Mouse (Mus musculus): ENCODE measurements around the gene Tet2.

Gene Tet2

DNA sequence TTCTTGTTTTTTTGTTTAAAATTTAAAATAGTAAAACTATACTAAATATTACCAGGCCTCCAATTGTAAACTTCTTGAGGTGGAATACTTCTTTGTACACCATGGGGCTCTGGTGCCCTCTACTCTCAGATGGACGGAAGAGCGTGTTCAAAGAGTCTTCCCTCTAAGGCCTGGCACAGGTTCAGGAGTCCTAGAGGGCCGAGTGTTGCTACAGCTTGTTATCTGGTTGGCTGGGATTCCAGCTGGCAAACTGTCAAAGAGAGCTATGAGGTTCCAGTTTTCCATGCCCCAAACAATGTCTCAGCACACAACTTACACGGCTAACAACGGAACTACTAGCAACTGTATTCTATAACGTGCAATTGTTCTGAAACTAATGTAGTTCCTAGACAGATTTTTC, 28.8 kb downstream of the Tet2 start:
- peak; percentile 81 for DNase-seq

DNA sequence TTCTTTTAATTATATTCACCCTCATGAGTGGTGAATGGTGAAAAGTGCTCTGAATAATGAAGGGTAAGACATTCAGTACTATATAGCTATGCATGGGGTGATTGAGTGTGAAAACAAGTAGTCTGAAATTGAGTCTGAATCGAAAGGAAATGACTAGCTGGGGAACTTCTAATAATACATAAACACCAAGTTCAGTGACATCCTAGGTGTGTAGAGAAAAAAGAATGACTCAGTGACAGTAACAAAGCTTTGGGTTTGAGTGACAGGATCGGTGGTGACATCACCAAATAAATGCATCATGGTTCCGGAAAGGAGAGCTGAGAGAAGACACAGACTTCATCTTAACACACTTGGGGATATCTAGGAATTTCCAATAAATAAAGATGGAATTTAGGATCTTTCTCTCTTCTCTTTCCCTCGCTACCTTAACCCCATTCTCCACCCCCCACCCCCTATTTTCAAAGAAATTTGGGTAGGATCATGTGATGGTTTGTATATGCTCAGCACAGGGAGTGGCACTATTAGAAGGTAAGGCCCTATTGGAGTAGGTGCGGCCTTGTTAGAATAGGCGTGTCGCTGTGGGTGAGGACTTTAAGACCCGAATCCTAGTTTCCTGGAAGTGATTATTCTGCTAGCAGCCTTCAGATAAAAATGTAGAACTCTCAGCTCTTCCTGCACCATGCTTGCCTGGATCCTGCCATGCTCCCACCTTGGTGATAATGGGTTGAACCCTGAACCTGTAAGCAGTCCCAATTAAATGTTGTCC, 29.6 kb downstream of the Tet2 start:
- no peak for DNase-seq

DNA sequence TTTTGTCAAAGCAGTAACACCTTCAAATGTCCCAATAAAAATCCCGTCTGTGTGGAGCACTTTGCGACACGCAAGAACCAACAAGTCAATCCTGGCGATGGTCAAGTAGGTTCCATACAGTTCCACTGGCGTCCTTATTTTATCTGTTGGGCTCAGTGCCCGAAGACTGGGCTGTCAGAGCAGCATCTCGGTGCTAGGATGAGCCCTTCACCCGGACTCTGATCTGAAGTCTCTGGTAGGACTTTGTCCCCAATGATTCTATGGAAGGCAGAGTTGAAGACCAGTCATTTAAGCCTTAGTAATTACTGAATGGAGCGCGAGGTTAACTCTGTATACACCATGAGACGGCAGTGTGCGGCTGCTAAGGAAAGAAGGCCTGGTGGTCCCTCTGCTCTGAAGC, 30.6 kb downstream of the Tet2 start:
- peak; percentile 38 for DNase-seq

DNA sequence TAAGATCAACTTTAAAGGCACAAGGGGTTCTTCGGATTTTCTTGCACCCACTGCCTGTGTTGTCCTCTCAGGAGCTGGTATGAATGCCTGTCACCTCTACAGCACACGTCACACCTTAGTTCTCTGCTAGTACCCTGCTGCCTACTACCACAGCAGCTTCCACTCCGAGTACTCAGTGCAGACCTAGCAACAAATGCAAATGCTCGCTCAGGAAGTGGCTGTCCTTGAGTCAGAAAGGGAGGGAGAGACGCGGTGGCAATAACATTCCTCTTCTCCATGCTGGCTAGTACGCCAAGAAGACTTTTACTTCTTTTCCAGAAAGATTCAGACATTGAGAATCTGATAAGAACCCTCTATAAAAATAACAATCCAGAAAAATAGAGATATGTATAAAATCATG, 31.5 kb downstream of the Tet2 start:
- DNase-seq, result no peak

DNA sequence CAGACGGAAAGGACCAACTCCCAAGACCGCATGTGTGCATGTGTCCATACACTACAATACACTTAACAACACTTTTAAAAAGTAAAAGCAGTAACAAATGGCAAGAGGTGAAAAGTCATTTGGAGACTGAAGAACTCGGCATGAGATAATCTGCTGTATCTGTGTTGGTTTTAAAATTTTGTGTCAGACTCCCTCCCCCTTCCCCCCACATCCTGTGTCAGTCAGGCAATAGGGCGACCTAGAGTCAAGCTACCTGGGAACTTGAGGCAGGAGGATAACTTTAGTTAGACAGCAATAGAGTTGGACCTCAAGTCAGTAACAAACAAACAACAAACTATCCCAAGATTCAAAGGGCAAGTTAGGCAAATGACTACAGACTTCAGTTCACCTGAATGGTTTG, 34.6 kb downstream of the Tet2 start:
- DNase-seq, result no peak

DNA sequence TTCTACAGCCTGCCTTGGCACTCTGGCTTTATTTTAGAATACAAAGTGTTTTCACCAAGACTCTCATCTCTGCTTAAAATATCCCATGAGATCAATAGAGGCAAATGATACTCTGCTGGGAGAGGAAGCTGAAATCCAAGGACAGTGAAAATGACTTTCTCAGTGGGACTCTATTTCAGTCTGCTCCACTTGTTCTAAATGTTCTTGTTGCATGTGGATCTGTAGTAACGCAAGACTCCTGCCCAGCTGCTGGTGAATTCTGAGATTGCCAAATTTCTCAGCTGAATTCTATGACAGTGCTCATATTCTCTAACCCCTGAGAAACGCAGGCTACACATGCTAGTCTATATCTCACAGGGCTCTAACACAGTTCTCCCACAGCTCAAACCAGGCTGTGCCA, 35.1 kb downstream of the Tet2 start:
- DNase-seq, result no peak

DNA sequence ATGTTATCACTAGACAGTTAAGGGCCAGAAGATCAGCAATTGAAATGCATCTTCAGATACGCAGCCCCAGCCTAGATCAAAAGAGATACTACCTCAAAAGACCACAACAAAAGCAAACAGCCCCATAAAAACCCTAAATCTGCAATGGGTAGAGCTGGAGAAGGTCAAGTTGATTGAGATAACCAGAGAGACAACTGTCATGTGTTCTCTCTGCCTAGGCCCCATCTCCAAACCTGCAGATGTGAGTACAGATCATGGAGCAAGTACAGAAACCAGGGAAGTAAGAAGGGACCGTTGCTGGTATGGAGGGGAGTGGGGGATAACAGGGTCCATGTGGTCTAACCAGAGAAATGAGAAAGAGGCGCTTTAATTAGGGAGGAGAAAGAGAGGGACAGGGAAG, 36.1 kb downstream of the Tet2 start:
- no peak for DNase-seq

DNA sequence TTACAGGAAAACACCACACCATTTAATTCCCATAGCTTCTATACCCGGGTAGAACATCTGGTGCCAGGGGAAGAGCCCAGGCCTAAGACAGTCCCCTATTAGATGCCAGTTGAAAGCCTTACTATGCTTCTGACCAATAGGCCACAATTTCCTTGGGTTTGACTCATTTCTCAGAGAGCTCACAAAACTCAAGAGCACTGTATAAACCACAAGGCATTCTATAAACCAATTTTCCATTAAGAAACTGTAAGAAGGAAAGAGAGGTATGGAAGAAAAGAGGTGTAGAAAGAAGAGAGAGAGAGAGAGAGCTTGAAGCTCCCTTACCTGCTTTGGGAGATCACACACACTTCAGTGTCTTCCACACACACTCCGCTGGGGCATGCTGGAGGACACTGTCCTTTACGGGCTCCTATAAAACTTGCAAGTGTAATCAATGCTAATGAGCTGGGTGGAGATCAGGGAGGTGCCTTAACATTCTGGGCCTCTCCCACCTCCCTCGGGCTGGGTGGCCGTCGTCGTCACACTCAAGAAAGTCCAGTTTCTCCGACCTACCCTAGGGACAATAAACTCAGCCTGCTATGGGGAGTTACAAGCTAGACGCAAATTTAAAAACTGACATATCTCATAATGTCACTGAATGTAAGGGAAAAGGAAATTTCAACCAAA, 38.5 kb downstream of the Tet2 start:
- no peak for DNase-seq

DNA sequence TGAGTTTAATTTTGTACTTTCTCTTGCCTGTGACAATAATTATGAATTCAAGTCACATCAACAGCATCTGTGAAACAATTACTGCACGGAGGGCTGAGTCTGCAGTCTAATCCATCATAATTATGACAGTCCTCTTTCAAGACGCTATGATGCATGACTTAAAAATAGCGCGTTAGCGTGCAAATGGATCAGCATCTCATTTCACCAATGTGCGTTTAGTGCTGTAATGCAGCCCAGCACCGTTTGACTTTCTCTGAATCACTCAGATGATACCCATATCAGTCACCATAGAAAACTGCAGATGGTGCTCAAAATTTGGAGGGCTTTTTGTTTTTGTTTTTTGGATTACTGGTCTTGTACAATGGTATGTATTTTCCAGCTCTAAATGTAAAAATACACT, 48.0 kb downstream of the Tet2 start:
- DNase-seq, result no peak

DNA sequence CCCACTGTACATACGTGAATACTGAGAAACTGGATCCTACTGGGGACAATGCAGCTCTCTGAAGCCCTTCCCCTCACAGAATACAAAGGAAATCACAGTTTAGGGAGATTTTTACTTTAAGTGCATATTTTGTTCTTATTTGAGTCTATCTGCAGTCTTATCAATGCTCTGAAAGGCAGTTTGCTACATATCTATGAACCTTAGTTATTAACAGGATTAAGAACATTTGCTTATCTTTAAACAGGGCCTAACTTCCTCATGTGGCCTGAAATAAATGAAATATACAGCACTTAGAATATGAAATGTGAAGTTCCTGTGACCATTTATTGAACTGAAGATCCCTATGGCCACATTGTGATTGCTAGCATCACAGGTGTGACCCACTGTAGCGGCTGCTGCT, 53.6 kb downstream of the Tet2 start:
- no peak for DNase-seq

DNA sequence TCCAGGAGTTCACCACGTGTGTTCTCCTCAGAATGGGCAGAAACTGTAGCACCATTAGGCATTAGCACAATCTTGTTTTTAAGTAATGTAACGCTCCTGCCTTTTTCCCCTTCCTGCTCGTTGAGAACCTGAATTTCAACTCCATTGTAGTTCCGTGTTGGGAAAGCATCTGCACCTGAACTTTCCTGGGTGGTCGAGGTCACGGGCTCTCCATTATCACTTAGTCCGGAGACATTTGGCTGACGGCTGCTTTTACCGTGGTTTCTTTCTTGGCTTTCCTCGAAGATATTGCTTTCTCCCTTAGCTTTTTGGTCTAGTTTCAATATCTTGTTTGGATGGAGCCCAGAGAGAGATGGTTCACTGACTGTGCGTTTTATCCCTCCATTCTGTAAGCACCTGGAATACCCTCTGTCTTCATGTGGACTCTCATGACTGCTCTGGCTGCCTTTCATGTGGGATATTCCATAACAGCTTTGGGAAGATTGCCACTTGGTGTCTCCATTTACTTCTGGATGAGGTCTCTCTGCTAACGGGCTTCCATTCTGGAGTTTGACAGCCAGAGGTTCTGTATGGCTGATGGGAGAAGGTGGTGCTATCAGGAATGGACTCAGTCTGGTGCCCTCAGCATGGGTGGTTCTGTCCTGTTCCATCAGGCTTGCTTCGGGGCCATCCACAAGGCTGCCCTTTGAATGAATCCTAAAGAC, 56.8 kb downstream of the Tet2 start:
- no peak for DNase-seq

DNA sequence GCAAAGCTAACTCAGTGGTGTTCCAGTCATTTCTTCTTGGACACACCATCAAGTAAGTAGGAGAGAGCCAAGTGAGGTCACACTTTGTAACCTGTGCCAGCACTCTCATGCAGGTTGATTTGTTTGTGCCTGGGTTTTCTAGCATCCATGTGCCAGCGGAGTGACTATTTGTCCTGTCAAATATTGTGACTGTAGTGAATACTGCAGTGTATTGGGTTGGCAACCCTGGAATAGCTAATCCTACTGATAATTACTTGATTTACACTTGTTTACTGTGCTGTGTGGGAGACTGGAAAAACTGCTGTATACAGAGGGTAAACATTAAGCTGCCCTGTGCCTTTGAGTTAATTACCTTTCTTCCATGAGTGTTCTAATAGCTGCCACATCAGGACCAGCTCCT, 62.1 kb downstream of the Tet2 start:
- DNase-seq, result no peak

DNA sequence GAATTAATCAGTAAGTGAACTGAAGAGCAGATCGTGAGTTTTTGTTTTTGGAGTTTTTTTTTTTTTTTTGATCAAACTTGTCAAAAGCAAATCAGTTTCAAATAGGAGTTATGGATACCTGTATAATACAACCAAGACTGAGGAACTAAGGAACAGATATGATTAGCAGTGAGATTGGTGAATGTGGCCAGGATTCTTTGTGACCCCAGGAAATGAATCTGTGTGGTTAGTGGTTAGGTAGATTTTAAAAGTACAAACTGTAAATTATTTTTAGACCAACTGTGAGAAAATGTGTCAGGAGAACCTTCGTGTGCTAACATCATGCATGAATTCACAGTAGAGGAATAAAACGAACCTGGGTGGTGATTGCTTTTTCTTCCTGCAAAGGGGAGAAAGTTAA, 66.0 kb downstream of the Tet2 start:
- no peak for DNase-seq

DNA sequence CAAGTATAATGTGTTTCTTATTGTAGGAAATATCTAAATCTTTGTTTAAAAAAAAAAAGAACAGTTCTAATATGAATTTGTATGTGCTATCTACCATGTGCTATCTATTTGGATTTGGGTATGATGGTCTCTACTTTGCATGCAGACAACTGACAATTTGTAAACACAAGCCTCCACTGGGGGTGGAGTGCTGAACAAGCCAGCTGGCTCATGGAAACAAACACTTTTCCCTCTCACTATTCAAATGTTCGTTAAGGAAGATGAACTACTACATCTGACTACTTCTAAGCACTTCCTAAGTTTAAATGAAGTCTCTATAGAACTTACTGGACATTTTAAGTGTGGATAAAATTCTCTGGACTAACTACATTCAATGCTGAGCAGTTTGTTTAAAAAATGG, 71.2 kb downstream of the Tet2 start:
- DNase-seq, result no peak

DNA sequence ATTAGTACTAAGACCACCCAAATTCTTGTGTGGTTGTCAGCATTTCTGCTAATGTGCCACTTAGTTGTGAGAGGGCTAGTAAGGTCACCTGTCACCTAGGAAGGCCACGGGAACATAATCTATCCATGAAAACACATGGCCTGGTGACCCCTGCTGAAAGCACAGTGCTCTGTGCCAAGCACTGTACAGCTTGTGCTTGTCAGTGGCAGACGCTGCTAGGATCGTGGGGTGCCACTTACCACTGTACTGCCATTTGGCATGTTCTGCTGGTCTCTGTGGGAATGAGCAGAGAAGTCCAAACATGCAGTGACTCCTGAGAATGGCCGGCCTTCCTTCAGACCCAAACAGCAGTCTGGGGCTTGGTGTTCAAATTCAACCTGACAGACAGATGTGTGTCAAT, 73.8 kb downstream of the Tet2 start:
- no peak for DNase-seq

DNA sequence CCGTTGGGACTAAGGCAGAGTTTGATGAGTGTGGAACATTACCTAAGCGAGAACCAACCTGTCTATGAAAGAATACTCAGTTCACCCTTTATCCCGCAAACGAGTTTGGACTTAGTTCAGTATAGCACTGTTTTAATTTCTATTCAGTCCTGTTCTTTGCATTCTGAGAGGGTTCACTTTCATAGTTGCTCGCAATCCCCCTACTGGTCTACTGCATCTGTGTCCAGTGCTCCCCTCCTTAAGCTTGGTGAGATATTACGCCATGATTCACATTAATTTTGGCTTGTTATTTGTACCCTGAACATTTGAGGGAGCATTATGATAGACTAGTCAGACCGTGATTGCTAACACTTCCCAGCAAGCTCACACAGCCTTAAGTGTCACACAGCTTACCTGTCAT, 76.1 kb downstream of the Tet2 start:
- DNase-seq, result no peak

DNA sequence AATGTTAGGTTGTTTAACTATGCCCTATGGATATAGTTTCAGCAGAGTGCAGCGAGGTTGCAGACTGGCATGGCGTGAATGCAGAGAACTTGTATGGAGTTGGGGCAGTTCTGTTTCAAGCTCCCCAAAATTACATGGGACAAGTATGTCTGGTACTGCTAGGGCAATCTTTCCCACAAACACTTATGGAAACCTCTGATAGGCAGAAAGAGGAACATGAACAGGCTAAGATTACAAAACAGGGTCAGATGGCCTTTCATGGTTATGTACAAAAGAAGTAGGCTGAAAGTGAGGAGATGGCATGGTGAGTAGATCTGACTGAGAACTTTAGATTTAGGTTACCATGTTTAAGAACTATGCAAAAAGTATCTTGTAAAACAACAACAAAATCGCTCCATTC, 81.7 kb downstream of the Tet2 start:
- DNase-seq, result no peak

DNA sequence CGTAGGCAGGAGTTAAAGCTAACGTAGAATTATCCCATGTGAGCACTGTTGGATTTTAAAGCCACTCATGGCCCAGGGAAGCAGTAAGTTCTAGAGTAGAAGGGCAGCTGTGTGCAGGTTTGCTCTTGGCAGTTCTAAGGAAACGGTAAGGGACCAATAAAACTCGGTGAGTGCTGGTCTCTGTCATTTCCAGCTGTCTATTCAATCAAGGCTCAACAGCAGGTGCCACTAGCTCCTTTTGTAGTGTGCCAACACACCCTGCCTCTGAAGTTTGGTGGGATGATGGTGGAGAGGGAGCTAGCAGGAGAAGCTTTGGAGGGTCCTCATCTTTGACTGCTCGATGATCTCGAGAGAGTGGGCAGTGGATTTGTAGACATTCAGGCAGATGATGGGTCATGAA, 82.5 kb downstream of the Tet2 start:
- no peak for DNase-seq

DNA sequence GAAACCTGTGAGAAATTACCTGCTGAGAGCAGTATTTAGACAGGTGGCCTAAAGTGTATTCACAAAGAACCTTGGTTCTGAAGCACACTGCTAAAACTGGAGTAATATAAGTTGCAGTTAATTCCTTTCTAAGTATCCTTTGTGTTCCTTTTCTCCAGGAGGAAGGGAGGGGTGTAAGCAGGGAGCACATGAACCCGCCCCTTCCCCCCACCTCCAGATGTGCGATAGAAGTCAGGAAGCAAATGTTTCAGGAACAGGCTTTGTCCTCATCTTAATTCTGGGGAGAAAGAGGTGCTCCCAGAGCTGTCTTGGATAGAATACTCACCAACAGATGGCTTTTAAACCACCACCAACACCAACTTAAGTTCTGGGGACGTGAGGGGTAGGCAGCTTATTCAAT, 82.9 kb downstream of the Tet2 start:
- no peak for DNase-seq

DNA sequence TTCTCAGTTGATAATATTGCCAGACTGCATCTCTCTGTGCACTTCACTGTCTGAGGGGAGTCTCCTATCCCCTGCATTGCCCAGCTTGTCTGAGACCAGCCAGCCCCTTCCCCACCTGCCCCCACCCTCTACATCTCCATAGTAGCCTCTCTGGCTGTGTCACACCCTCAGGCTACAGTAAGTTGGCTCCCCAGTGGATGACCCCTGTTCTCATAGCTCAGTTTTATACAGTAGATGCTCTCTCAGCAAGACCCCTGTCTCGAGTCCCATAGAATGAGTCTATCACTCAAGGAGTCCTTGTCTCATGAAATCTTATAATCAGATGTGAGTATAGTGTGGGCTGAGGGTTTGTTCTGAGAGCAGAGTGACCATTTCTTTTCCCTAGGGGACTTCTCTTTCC, 85.8 kb downstream of the Tet2 start:
- no peak for DNase-seq

DNA sequence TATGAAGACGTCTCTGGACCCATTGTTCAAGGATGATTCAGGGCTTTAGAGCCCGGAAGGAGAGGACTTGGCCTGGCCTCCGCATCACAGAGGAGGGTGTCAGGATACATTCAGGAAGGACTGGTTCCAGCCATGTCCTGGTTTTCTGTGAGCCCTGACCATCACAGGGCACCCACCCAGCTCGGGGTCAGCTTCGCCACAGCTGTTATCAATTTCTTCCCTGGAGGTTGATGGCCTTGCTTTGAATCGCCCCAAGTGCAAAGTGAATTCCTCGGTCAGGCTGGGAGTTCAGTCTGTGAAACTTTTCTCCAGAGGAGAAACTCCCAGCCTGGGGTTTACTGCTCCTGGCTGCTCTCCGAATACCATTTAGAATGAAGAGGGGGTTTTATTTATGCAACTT, 91.0 kb downstream of the Tet2 start:
- DNase-seq, result peak; percentile 66

DNA sequence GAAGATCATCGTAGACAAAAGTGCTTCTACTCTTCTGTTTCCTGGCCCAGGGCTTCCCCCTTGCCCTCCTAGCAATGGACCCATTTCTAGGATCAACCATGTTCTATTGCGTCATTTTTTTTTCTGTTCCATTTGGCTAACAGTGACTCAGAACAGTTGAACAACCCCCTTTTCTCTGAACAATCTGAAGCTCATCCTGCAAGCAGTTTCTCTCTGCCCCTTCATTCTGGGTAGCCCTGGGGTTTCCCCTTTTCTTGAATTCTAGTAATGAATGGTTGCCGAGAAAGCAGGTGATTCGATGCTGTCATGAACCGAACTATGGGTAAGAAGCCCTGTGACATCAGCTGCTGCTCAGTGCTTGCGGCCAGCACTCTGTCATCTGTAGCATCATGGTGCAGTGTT, 108.0 kb downstream of the Tet2 start:
- DNase-seq, result no peak

DNA sequence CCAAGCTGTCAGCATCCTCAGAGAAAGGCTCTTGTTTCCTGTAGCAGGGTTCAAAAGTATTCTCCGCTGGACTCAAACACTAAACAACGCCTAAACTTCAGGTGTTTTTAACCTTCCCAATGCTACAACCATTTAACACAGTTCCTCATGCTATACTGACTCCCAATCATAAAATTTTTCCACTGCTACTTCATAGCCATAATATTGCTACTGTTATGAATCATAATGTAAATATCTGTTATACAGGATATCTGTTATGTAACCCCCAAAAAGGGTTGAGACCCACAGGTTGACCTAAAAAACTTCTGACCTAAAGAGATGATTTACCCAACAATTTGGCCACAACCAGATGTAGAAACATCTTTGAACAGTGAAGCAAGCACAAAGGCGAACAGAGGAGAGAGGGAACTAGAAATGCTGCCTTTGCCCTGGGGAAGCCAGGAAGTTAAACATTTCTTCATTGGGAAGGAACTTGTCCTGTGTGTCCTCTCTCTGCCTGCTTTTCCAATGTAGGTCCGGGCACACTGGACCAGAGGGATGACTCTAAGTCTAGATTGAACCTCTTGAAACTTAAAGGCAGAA, 108.6 kb downstream of the Tet2 start:
- no peak for DNase-seq

DNA sequence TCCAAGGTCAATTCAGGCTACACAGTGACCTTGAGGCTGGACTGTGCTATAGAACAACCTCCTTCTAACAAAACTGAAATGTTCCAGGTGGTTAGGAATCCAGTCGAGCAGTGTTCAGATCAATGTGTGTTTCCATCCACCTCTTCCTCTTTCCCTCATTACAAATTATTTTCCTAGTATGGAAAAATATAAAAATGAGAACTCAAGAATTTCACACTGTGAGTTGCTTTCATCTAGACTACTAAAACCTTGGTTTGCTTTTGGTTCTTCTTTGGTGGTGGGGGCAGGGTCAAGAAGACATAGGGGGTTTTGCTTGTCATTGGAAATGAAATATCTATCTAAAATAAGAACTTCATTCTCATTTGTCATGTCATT, 109.2 kb downstream of the Tet2 start:
- no peak for DNase-seq
